Mouse (Mus musculus) frontal cortex, postnatal 10 days (tissue): Measurements from ENCODE around the gene Nipsnap2.
"Not testable (repeated sequence)": the region's sequence is repeated elsewhere in the genome, so short reads cannot be mapped to it uniquely, and the experiment has no call there.

ENCODE experiments used
- DNase-seq, 2 experiments: peaks; one replicate each; pipeline ENCODE4 v3.0.0; 2022; ENCODE audit warnings: low spot score in 2 of 2, mixed read lengths in 1 of 2

Nipsnap2 gene

DNA sequence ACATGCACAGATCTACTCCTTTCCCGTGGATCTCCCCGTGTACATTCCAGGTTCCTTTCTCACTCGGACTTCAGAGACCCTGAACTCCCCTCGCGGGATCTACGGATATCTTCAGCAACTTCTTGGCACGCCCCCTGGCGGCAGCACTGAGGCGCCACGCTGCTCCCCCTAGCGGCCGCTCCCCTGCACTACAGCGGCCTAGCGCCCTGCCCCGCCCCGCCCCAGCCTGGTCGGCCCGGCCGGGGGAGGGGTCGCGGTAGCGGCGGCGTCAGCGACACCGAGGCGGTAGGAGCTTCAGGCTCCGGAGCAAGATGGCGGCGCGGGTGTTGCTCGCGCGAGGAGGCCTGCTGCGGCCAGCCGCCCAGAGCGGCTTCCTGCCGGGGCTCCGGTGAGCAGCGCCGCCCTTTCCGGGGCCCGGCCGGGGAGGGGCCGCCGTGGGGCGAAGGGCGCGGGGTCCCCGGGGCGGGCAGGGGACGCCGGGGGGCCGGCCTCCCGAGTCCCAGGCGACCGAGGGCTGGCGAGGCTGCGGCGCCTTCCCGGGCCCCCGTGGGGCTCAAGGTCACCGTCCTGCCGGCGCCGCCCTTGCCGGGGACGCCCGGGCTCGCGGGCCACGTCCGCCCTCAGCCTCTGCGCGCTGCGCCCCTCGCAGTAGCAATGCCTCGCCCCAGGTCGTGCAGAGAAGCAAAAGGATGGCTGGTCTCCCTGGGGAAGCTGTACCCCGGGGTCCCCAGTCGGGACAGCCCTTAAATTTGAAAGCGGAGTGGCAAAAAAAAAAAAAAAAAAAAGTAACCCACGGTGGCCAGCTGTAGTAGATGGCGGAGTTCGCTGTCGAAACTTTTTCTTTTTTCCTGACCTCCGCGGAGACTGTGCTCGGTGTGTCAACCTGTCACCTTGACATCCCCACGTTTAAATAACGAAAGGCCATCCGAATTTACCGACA lies at the start of gene Nipsnap2:
Nipsnap2 (plus strand) TSS at position 230 of the 940 bp plus-strand sequence.
- DNase-seq = peak; percentile 79 to 90

DNA sequence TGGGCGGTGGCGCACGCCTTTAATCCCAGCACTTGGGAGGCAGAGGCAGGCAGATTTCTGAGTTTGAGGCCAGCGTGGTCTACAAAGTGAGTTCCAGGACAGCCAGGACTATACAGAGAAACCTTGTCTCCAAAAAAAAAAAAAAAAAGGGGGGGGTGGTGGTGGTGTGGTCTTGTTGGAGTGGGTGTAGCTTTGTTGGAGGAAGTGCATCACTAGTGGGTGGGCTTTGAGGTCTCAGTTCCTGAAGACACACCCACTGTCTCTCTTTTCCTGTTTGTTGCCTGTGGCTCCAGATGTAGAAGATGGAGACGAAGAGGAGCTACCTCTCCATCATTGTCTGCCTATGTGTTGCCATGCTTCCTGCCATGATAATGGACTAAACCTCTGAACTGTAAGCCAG lies 39.7 kb upstream of the Nipsnap2 start:
- DNase-seq = not testable (repeated sequence)

DNA sequence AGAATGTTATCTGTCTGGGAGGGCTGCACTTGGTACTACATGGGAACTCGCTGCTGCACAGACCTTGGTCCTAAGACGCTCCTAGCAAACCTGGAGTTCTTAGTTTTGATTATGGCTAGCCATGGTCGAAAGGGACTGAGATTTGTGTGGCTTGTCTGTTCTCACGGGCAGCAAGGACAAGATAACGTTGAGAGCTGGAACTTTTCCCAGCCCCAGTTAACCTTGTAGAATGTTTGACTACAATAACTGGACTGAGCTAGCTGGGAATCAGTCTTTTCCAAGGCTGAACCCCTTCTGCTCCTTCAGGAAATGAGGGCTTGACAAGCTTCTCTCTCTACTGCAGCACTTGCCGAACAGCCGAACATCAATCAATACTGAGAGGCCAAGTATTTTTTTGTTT lies 37.2 kb upstream of the Nipsnap2 start:
- DNase-seq = no peak

DNA sequence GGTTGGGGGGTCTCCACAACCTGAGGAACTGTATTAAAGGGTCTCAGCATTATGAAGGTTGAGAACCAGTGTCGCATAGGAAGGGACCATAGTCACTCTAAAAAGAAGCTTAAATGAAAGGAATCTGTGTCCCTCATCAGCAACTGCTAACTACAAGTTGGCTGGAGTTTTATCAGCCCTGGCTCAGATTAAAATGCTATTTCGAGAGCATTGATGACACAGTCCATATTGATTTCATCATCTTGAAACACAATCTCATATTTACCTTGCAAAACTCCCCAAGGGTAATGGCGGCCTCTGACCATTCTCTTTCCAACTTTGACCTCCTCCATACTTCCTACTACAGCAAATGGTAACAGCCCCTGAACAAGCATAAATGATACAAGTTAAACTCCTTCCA lies 34.3 kb upstream of the Nipsnap2 start:
- DNase-seq = no peak

DNA sequence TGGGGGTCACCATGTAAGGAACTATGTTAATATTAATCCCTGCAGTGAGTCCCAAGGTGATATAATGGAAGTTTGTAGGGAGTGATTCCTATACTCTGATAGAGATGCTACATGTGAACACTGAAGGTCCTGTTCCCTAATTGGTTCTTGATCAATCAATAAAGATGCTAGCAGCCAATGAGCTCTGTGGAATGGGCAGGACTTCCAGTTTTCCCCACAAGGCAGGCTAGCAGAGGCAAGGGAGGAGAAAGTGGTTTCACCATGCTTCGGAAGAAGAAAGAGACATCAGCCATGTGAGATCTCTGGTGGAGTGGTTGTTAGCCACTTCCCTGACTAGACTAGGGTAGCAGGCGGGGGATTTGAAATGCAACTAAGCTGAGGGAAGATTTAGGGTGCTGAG lies 24.4 kb upstream of the Nipsnap2 start:
- DNase-seq = no peak

DNA sequence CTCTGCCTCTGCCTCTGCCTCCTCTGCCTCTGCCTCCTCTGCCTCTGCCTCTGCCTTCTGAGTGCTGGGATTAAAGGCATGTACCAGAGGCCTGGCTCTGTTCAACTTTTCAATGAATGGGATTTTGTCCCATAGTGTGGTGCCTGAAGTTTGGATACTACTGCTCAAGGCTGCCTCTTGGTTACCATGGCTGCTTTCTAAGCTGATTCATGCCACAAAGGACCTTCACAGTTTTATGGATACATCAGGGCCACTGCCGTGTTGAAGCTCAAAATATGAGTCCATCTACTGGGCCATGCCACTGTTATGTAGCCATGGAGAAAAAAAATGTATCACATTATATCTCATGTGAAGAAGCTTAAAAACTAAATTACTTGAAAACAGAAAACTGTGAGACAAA lies 23.2 kb upstream of the Nipsnap2 start:
- no peak for DNase-seq

DNA sequence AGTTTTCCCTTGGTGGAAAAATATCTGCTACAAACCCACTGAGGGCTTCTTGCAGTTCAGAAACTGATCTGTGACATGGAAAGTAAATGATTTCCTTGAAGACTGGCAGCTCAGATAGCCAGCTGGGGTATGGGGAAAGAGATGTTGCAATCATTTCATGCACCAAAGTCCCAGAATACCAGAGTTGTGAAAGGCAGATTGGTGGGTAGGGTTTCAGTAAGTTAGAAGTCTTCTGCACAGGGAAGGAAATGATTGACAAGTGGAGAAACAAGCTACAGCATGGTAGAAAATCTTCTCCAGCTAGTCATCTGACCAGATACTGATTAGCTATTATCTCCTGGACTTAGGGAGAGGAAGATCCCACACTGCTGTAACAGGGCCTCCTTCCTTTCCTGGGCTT lies 21.5 kb upstream of the Nipsnap2 start:
- no peak for DNase-seq

DNA sequence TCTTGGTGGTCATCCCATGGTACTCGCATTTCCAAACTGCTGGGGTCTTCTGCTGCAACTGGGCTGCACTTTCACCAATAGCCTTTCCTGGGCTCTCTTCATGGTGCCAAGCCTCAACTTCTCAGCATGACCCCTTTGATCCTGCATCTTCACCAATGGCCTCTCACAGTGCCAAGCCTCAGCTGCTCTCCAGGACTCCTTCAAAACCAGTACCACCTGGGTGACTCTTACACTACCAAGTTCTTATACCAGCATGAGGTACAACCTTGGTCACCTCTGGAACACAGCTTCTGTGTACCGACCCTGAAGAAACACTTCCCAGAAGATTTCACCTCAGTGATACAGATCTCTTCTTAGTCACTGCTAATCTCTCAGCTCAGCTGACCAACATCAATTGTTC lies 16.5 kb upstream of the Nipsnap2 start, which contains the start of gene Sept14:
Sept14 (minus strand) TSS at position 101 of the 400 bp plus-strand sequence.
- no peak for DNase-seq

DNA sequence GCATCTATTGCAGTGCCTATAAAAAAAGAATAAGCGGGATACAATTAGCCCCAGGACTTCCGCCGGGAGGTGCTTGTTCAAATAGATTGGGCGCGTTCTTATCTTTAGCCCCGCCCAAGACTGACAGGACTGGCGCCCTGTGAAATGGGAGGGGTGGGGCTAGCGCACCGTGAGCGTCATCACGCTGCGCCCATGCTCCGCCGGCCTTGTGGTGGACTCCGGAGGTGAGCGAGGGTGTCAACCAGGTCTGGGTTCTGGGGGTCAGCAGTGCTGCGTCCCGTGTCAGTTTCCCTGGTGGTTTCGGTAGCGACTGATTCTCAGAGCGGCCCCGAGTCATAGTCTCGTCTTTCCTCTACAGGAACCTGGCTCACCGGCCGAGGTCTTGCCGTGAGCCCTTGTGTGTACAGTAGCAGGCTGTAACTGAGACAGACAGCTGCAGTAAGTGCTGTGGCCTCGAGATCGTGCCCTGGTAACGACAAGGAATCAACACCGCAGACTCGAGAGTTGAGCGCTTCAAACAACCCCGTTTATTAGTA lies 9.5 kb upstream of the Nipsnap2 start, which contains the start of gene Mrps17:
Mrps17 (plus strand) TSS at position 172 of the 536 bp plus-strand sequence.
- peak; percentile 85 to 90 for DNase-seq

DNA sequence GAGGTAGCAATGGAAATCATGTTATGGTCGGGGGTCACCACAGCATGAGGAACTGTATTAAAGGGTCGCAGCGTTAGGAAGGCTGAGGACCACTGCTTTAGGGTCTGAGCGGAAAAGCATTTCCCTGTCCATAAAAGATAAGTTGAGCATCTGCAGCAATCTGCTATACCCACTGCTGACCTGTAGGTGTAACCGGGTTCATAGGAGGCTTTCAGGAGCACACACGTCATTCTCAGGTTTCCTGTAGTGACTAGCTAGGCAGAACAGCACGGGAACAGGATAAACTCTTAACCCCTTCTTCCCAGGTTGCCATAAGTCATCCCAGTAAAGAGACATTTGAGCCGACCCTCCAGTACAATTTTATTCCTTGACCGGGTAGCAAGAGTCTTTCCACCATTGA lies 7.8 kb upstream of the Nipsnap2 start:
- DNase-seq = no peak

DNA sequence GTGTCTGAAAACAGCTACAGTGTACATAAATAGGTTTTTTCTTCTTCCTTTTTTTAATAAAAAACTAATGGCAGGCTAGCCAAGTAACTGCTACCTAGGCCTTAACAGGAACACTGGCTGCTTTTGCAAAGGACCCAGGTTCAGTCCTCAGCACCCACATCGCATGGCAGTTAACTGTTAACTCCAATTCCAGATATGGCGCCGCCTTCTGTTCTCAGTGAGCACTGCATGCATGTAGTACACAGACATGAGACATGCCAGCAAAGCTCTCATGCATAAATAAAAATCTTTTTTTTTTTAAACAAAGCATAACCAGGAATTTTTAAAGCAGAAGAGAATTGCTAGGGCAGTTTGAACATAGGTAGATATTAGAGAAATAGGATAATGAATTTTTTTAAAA lies 4.7 kb upstream of the Nipsnap2 start:
- DNase-seq = no peak

DNA sequence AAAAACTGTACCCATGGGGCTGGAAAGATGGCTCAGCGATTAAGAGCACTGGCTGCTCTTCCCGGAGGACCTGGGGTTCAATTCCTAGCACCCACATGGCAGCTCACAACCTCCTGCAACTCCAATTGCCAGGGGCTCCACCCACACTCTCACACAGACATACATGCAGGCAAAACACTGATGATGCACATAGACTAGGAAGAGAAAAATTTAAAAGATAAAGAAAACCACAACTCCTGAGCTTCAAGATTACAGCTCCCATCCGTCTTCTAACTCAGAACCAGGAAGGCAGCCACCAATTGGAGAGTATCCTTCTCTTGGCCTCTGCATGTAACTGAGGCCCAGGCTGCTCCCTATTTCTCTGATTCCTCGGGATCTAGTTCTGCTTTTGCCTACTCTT lies 595 bp upstream of the Nipsnap2 start:
- no peak for DNase-seq

DNA sequence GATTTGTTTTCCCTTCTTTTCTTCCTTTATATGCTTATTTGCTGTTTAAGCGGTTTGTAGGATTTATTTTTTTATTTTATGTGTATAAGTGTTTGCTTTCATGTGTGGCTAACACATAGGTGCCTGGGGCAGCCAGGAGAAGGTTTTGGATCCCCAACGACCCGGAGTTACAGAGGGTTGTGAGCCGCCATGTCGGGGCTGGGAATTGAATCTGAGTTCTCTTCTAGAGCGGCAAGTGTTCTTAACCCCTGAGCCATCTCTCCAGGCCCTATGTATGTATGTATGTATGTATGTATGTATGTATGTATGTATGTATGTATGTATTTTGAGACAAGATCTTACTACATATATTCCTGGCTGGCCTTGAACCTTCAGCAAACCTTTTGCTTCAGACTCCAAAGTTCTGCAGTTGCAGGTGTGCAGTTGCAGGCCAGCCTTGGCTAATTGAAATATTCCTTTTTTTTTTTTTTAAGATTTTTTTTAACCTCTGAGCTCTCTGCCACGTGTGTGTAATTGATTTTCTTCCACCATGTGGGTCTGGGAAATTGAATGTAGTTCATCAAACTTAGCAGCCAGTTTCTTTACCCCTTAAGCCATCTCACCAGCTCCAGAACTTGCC lies 1.0 kb downstream of the Nipsnap2 start:
- no peak for DNase-seq

DNA sequence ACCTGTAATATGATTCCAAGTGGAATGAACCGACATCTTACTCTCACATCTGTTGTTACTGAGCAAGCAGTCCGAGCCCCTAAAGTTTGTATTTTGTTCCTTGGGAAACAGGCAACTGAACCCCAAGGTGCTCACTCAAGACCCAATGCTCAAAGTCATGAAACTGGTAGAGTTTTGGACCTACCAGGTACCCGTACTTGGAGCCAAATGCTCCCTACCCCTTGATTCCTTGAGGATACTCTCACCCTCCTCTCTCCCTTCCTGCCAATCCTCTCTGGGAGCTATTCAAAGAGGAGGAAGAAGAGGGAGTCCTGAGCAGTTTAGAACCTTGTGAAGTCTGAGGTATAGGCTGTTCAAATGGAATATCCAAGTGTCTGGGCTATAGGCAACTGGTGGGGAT lies 1.9 kb downstream of the Nipsnap2 start:
- no peak for DNase-seq

DNA sequence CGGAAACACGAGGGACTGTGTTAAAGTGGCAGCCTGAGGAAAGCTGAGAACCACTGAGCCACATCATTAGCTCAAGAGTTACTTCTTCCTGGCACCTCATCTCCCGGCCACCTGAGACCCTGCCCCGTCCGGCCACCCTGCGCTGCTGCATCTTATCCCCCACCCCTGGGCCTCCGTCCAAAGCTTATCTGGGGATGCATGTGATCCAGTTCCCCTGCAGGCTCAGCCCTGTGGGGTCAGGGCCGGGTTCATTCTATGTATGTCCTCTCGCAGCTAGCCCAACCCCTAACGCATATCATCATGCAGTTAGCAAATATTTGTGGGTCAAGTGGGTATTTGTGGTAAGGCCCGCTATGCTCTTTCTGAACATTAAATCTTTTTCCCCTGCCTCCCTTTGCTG lies 4.4 kb downstream of the Nipsnap2 start:
- no peak for DNase-seq

DNA sequence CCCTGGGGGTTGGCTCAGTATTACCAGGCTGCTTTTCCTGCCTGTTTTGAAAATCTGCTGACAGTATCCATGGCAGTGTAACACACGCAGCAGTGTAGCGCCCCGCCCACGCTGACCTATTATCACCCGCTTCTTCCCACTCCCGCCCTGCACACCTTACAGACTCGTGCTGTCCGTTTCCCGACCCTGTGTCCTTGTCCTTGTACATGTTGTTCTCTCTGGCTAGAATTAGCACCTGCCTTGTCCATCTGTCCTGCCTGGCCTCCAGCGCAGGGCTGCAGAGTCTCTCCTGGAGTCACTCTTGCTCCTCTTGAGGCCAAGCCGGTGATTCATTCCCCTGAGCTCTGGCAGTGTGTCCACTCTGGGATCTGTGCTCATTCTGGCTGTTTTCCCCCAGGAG lies 5.5 kb downstream of the Nipsnap2 start:
- DNase-seq = no peak

DNA sequence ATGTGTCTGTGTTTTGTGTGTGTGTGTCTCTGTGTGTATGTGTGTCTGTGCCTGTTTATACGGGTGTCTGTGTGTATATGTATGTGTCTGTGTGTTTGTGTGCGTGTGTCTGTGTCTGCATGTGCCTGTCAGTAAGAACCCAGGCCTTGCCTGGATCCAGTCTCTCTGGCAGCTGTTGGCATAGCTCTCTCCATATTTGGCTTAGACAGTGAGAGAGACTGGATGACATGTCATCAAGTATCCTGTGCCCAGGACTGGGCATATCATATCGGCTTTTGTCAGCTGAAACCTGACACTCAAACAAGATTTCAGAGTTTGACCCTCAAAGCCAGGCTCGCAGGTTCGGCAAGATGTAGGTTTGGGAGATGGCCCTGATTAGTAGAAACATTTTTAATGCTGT lies 6.2 kb downstream of the Nipsnap2 start:
- no peak for DNase-seq

DNA sequence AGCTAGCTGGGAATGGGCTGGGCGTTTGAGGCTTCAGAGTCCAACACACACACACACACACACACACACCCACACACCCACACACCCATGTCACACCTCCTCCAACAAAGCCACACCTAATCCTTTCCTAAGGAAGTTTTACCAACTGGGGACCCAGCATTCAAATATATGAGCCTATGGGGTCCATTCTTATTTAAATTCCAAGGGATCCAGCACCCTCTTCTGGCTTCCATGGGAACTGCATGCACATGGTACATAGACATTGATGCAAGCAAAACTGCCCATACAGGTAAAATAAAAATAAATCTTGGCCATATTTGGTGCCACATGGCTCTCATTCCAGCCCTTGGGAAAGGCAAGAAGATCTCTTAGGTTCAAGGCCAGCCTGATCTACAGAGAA lies 16.1 kb downstream of the Nipsnap2 start:
- no peak for DNase-seq

DNA sequence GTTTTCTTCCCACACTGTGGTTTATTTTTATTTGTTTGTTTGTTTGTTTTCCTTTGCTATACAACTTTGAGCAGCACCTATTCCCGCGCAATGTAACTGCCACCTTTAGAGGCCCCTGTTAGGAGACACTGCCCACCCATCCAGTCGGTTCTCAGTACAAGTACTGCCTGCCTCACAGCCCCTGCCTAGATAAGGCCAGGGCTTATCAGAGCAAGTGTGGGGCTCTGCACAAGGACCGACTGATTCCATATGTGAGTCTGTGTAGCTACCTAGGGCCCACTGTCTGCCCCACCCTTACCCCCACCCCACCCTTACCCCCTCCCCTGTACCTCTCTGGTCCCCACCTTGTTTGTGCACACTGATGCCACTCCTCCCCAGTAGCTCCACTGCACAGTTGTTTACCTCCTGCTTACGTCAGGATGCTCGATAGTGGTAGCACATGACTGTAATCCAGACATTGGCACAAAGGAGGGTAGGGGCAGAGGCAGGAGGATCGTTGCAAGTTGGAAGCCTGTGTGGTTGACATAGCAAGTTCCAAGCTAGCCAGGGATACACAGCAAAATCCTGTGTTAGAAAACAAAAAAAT lies 18.1 kb downstream of the Nipsnap2 start:
- DNase-seq = no peak

DNA sequence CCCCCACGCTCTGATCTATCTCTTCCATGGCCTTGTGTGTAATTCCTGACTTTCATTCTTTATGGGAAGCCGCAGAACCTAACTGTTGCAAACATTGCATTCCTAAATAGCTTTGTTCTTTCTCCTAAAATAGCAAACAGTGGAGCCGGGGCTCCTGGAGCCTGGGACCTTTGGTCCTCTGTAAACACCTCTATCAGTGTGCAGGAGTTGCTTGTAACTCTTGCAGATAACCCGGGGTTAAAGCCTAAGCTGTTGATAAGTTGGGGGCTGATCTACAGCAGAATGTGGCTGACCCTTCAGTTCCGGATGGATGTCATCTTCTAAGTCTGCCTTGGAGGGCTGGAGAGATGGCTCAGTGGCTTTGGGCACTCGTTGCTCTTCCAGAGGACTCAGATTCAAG lies 19.2 kb downstream of the Nipsnap2 start:
- DNase-seq = no peak

DNA sequence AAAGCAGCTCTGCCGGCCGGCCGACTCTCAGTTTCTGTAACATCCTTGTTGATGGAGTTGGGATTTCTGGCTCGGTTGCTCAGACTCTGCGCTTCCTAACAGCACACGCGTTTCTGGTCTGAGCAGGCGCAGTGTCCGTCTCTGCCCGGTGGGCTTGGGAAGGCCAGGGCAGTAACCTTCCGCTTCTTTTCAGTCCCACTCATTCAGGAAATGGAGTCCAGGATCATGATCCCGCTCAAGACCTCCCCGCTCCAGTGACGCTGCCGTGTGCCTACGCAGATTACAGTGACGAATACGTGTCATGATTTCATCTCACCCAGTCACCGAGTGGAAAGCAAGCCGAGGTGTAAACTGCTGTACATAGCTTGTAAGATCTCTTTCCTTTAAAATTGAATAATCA lies 32.0 kb downstream of the Nipsnap2 start:
- no peak for DNase-seq

DNA sequence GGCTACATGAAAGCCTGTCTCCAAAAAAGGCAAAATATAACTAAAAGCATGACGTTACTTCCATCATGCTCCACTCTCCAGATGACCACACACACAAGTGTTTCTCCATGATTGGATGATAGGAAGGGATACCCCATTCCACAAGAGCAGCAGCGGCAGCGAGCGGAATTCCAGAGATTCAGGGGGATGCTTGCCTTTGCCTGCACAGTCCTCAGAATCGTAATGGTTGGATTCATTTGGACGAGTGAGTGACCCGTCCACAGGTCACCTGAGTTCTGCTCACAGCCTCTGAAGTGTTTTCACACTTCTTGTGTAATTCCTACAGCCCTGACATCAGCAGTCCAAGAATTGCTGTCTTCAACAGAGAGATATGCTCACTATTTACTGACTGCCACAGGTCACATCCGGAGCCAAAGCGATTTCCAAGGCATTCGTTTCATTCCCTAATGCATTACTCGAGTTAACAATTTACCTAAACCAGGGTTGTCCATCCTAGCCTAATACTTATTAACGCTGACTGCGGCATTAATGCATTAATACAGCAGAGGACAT lies 35.1 kb downstream of the Nipsnap2 start:
- DNase-seq = no peak
